Mouse (Mus musculus) ES-E14 (cell line): ENCODE data around the gene Ankrd35. TPM values are rescaled to one million over a fixed set of nuclear protein-coding genes. Genes with fewer than 3 reads are reported as not detected.
"Not testable (repeated sequence)": the region's sequence is repeated elsewhere in the genome, so short reads cannot be mapped to it uniquely, and the experiment has no call there.

Experiments used
- DNase-seq: peaks from one replicate; pipeline ENCODE4 v3.0.0-alpha.2; 2013; ENCODE audit warnings: low read depth, low spot score
- H3K27ac ChIP-seq: 2 replicates; pipeline ENCODE4 v1.5.1; 2012; ENCODE audit warnings: low read depth, mild to moderate bottlenecking, low read length, moderate library complexity, mixed read lengths; ENCODE audit not compliant: poor library complexity, insufficient read depth, severe bottlenecking
- H3K36me3 ChIP-seq: 2 replicates; pipeline ENCODE4 v1.6.1; 2012; ENCODE audit warnings: mild to moderate bottlenecking, low read length, moderate library complexity, mixed read lengths; ENCODE audit not compliant: control insufficient read depth, poor library complexity, insufficient read depth, severe bottlenecking
- H3K4me1 ChIP-seq, 2 experiments: fragments of 150-350 bp in 1 of 2; sonication (generic) in 1 of 2; 2 replicates each; pipeline ENCODE4 v1.6.1; 2012; ENCODE audit warnings: low read length in 2 of 2, mild to moderate bottlenecking in 1 of 2, mixed read lengths in 1 of 2; ENCODE audit not compliant: control insufficient read depth in 2 of 2, insufficient read depth in 2 of 2, poor library complexity in 1 of 2
- H3K4me3 ChIP-seq, 2 experiments: fragments of 150-350 bp in 1 of 2; sonication (generic) in 1 of 2; 2 replicates each; pipeline ENCODE4 v1.5.1; 2012; ENCODE audit warnings: low read length in 2 of 2, low read depth in 1 of 2, mild to moderate bottlenecking in 1 of 2, mixed read lengths in 1 of 2; ENCODE audit not compliant: insufficient read depth in 1 of 2, poor library complexity in 1 of 2, severe bottlenecking in 1 of 2
- H3K9ac ChIP-seq: 2 replicates; pipeline ENCODE4 v1.6.1; 2012; ENCODE audit warnings: low read depth, mild to moderate bottlenecking, low read length, mixed read lengths; ENCODE audit not compliant: poor library complexity, insufficient read depth, severe bottlenecking
- H3K9me3 ChIP-seq: fragments of 150-350 bp; sonication (generic); 2 replicates; pipeline ENCODE4 v1.6.1; 2012; ENCODE audit warnings: low read depth, mild to moderate bottlenecking, low read length; ENCODE audit not compliant: control insufficient read depth, insufficient read depth
- CHD2 ChIP-seq: IDR thresholded peaks from 2 replicates; pipeline ENCODE4 v1.6.1; 2014; ENCODE audit warnings: mild to moderate bottlenecking, low read depth, low read length, inconsistent platforms
- HCFC1 ChIP-seq: IDR thresholded peaks from 2 replicates; pipeline ENCODE4 v1.6.1; 2012; ENCODE audit warnings: low read length, inconsistent platforms, borderline replicate concordance; ENCODE audit not compliant: insufficient read depth
- MAFK ChIP-seq: IDR thresholded peaks from 2 replicates; pipeline ENCODE4 v1.6.1; 2014; ENCODE audit warnings: mild to moderate bottlenecking, low read depth, low read length, inconsistent platforms; ENCODE audit not compliant: insufficient read depth
- ZC3H11A ChIP-seq: IDR thresholded peaks from 2 replicates; pipeline ENCODE4 v1.6.1; 2012; ENCODE audit warnings: low read depth, mild to moderate bottlenecking, inconsistent platforms, low read length, borderline replicate concordance
- ZNF384 ChIP-seq: IDR thresholded peaks from 2 replicates; pipeline ENCODE4 v1.6.1; 2012; ENCODE audit warnings: low read depth, low read length, inconsistent platforms
- in situ Hi-C, 2 experiments: fragments of 600-800 bp; cut with MboI; formaldehyde crosslinking; loops; one replicate each; pipeline ENCODE4 v1.15.1; 2025; ENCODE audit warnings: low sequenced_read_pairs in 2 of 2, inconsistent platforms in 1 of 2; ENCODE audit not compliant: unreplicated experiment in 2 of 2
- total RNA-seq: library from RNA; depleted of rRNA; stranded (reverse); fragments of 300-350 nt; gene quantifications from 2 replicates; pipeline ENCODE4 v1.2.3, GENCODE M21; 2012

The Ankrd35 gene
- total RNA-seq, 1 experiment, result 3.7 TPM

DNA sequence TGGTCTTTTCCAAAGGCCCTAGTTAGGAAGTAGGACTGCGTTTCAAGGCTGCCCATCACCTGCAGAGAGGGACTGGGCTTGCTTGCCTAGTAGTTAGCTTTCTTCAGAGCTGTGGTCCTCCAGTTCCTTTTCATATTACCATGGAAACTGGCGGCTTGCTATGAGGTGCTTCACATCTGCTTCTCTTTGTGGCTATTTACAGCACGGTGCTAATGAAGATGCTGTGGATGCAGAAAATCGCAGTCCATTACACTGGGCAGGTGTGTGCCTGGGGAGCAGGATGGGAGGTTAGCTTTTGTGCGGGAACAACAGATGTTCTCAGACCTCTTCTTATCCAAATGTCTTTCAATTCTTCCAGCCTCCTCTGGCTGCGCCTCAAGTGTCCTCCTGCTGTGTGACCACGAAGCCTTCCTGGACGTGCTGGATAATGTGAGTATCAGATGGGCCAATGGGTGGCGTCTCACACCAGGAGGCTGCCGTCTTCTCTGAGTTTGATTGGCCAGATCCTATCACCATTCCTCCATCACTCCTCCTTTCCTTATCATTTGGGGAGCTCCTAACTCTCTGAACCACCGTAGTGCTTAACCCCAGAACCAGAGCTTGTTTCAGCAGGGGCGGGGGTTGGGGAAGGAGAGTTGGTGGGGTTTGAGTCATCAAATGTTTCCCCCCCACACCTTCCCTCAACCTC lies 10.5 kb downstream of the Ankrd35 start:
- Histone ChIP-seq H3K9me3 (no peaks in the 10 kb centered on the region), H3K36me3 (no peaks in the 10 kb centered on the region), H3K4me3 (no peak overlapping the region; a peak in 1 of 4 replicates), H3K9ac (no peak overlapping the region), H3K27ac (no peak overlapping the region), H3K4me1 (peaks cover 27% of the 10 kb centered on the region in 2 experiments)
- TF ChIP-seq ZC3H11A (no peak), ZNF384 (no peak), MAFK (no peak), CHD2 (no peak), HCFC1 (no peak)
- no peak for DNase-seq
- in situ Hi-C loops, result no loop called here

DNA sequence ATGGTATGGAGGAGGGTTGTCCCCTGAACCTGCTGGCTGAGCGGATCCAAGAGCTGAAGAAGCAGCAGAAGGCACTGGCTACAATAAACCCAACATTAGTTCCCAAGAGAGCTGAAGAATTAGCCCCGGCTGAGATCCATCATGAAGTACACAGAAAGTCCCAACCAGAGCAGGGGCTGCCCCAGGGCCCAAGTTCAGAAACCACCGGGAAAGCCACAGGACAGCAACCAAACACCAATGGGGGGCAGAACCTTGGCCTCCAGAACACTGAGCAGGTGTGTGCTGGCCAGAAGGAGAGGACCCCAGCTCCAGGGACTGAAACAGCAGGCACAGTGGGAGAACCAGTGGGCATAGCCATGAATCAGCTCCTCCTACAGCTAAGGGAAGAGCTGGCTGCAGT lies 13.6 kb downstream of the Ankrd35 start:
- Histone ChIP-seq H3K36me3 (no peaks in the 10 kb centered on the region), H3K4me1 (peaks cover 18 to 19% of the 10 kb centered on the region in 2 experiments), H3K9ac (no peak overlapping the region), H3K27ac (no peak overlapping the region), H3K4me3 (no peak overlapping the region), H3K9me3 (no peaks in the 10 kb centered on the region)
- in situ Hi-C loops, result no loop called here
- TF ChIP-seq HCFC1 (no peak), MAFK (no peak), CHD2 (no peak), ZC3H11A (no peak), ZNF384 (no peak)
- DNase-seq, result no peak

DNA sequence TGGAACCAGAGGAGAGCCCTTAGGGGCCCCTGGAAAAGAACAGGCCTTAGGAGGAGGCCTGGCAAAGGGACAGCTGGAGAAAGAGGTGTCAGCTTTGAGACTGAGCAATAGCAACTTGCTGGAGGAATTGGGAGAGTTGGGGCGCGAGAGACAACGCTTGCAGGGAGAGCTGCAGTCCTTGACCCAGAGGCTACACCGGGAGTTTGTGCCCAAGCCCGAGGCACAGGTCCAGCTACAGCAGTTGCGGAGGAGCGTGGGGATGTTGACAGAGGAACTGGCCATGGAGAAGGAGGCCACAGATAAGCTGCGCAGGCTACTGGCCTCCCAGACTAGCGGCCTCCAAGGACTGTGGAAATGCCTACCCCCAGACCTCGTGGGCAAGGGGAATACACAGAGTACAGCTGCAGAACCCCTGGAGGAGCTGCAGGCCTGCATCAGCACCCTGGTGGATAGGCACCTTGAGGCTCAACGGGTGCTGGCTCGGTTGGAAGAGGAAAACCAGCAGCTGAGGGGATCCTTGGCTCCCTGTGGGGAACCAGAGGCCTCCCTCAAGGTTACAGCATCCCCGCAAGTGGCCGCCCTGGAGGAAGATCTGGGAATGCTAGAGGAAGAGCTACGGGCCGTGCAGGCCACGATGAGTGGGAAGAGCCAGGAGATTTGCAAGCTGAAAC lies 14.4 kb downstream of the Ankrd35 start:
- H3K36me3 ChIP-seq, result no peaks in the 10 kb centered on the region
- no peaks in the 10 kb centered on the region for H3K9me3 ChIP-seq
- H3K27ac ChIP-seq, result no peak overlapping the region
- in situ Hi-C loops, result no loop called here
- peak overlapping the region; percentile 25; the same call in 1 of the 2 replicates for H3K9ac ChIP-seq
- H3K4me3 ChIP-seq, result peak overlapping the region; percentile 40 to 49
- DNase-seq, result no peak
- TF ChIP-seq CHD2, result no peak
- H3K4me1 ChIP-seq, result peaks cover 14 to 19% of the 10 kb centered on the region in 2 experiments

DNA sequence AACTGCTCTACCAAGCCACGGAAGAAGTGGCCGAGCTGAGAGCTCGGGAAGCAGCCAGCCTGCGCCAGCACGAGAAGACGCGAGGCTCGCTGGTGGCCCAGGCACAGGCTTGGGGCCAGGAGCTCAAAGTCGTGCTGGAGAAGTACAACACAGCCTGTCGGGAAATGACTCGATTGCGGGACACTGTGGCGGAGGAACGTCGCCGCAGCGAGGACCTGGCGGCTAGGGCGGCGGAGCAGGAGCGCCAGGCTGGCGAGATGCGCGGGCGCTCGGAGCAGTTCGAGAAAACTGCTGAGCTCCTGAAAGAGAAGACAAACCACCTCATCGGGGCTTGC lies 14.9 kb downstream of the Ankrd35 start:
- in situ Hi-C loops, result no loop called here
- no peak for TF ChIP-seq ZNF384
- TF ChIP-seq MAFK, result no peak
- no peak for TF ChIP-seq ZC3H11A
- TF ChIP-seq HCFC1, result no peak
- no peak for TF ChIP-seq CHD2
- Histone ChIP-seq H3K9ac (peak overlapping the region; percentile 25; the same call in 1 of the 2 replicates), H3K4me3 (peak overlapping the region; percentile 40 to 49), H3K4me1 (peaks cover 14 to 16% of the 10 kb centered on the region in 2 experiments), H3K36me3 (no peaks in the 10 kb centered on the region), H3K27ac (no peak overlapping the region), H3K9me3 (no peaks in the 10 kb centered on the region)
- no peak for DNase-seq

DNA sequence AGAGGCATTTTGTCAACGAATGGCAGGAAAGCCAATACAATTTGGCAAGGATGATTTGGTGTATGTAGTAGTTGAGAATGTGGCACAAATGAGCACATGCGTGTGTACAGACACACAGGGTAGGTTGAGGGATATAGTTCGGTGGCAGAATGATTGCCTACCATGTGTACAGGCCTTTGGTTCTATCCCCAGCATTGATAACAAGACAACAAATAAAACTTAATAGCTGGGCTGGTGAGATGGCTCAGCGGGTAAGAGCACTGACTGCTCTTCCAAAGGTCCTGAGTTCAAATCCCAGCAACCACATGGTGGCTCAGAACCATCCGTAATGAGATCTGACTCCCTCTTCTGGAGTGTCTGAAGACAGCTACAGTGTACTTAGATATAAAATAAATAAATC lies 16.1 kb downstream of the Ankrd35 start:
- H3K9ac ChIP-seq, DNase-seq, H3K36me3 ChIP-seq, in situ Hi-C loops, H3K4me3 ChIP-seq, H3K9me3 ChIP-seq, H3K27ac ChIP-seq: not testable (repeated sequence)
- H3K4me1 ChIP-seq, result peaks cover 9 to 10% of the 10 kb centered on the region in 2 experiments
